Mouse (Mus musculus) layer of hippocampus, adult 2 months (tissue): ENCODE measurements at regions not wholly inside any gene's neighbourhood (a gene's known extent, or its start where the extent isn't known, plus 50 kb on each side); places are given as distances from the start of the nearest gene placed in this dataset.

Experiments used
- DNase-seq, 2 experiments: peaks; one replicate each; pipeline ENCODE4 v3.0.0; 2022; ENCODE audit warnings: low spot score in 2 of 2
- H3K27ac ChIP-seq: fragments of 200-600 bp; 2 replicates; pipeline ENCODE4 v1.8.1; 2022
- H3K4me3 ChIP-seq: fragments of 200-600 bp; 2 replicates; pipeline ENCODE4 v1.8.1; 2022; ENCODE audit warnings: mild to moderate bottlenecking
- CTCF ChIP-seq: fragments of 200-600 bp; conservative IDR thresholded peaks from 2 replicates; pipeline ENCODE4 v1.8.1; 2022; ENCODE audit warnings: antibody characterized with exemption, mild to moderate bottlenecking, moderate library complexity

DNA sequence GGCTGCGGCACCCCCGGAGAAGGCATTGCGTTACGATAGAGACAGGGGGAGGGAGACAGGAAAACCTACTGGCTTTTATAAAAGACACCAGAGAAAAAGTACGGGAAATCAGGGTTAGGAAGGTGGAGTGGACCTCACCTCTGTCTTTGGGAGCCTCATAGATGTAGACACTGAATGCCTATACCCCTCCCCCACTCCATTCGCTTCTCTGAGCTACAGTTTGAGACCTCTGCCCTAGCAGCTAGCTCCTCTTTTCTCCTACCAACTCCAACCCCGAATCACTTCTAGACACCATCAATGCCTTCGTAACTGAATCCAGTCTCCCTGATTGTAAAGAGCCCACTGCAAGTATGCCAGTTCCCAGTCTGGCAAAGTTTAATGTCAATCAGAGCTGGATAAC is 118.5 kb downstream of the Slc38a6 start:
- DNase-seq: no peak
- no peak for TF ChIP-seq CTCF
- Histone ChIP-seq H3K4me3 (no peak overlapping the region), H3K27ac (no peak overlapping the region)

DNA sequence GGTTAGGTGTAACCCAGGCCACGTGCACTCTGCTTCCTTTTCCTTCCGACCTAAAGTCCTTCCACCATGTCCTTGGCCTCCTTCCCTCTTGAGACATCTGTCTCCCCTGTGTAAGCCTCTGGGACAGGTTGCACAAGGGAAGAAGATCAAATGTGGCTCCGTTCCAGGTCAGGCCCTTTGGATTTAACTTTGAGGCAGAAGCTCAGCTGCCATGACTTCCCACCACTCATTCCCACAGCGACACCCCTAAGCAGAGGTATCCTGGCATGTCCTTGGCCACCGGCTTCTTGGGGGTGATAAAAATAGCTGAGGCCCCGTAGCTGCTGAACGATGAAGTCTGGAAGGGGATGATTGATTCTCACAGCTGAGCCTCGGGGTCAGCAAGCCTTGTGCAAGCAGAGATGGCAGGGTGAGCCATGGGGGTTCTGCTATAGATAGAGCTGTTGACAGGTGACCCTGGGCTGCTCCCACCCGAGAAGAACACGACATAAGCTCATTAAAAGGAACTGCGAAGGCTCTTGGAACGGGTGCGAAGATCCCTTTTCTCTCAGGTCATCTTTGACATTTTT is 117.4 kb downstream of the Slc38a6 start:
- H3K27ac ChIP-seq: no peak overlapping the region
- DNase-seq: no peak
- no peak overlapping the region for H3K4me3 ChIP-seq
- TF ChIP-seq CTCF: no peak
